Mouse (Mus musculus): Measurements from ENCODE around the gene C77080. TPM values are rescaled to one million over a fixed set of nuclear protein-coding genes. Genes with fewer than 3 reads are reported as not detected.

C77080 gene
- polyA plus RNA-seq, 1 experiment: 0.12 TPM

DNA sequence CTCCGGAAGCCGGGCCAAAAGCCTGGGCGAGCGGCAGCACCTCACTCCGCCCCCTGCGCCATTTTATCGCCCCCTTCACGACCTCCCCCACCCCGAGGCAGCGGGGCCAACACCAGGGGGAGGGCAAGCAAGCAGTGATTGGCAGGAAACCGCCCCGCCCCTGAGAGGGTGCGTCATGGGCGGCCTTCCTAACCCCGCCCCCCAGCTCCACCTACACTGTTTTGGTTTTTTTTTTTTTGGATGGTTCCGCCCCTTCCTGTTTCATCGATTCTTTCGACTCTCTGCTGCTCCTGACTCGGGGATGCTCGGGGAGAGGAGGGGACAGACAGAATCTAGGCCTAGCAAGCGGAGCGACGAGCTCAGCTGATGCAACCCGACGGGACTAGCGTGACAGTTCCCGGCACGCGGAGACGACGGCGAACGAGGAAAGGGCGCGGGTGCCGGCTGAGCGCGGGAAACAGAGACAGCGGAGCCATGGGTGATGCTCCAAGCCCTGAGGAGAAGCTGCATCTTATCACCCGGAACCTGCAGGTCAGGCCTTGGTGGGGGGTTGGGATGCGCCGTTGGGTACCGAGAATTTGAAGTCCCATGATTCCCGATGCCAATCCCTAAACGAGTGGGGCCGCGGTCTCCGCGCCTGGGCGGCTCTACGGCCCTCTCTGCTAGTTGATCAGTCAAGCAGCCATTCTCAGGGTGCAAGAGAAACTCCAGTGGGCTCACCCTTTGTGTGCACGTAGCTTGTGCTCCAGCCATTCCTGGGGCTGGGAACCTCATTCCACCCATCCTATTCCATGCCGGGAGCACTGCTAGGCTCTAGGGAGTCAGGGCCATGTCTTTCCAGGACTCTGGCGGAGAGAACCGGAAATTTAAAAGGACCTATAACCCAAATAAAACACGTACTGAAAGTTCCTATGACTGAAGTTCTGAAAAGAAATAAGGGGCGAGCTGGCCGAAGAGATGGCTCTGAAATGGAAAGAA is 71.4 kb downstream of the C77080 start, which contains the start of the genes S100pbp and Yars:
Gene S100pbp, minus strand, starts transcription at position 186 of the 978 bp plus-strand sequence.
Gene Yars, plus strand, starts transcription at position 219 of the 978 bp plus-strand sequence.
- TF ChIP-seq TAL1 (IDR thresholded peaks at IDR 0.05; ENCODE audit: low read length): no peak
- TF ChIP-seq GATA1 (IDR thresholded peaks at IDR 0.05; ENCODE audit: low read length): no peak
- Histone ChIP-seq H3K36me3 (ENCODE audit: control insufficient read depth) (peaks cover 43% of the 10 kb centered on the region), H3K4me1 (ENCODE audit: control insufficient read depth) (peaks cover 56% of the 10 kb centered on the region), H3K9me3 (ENCODE audit: control insufficient read depth, low read length) (no peaks in the 10 kb centered on the region), H3K4me3 (replicated peaks) (peak within 1 kb of the TSS; percentile 88), H3K27me3 (ENCODE audit: control insufficient read depth) (no peaks in the 10 kb centered on the region)

GRCm38 (mm10) chr4:129188803-129189541 is 72.2 kb downstream of the C77080 start:
- Histone ChIP-seq H3K4me3 (replicated peaks) (peak overlapping the region; percentile 88), H3K9me3 (ENCODE audit: control insufficient read depth, low read length) (no peaks in the 10 kb centered on the region)
- no peak for TF ChIP-seq TAL1 (IDR thresholded peaks at IDR 0.05; ENCODE audit: low read length)
- TF ChIP-seq GATA1 (IDR thresholded peaks at IDR 0.05; ENCODE audit: low read length): no peak

GRCm38 (mm10) chr4:129188041-129188659 is 73.1 kb downstream of the C77080 start:
- TF ChIP-seq GATA1 (IDR thresholded peaks at IDR 0.05; ENCODE audit: low read length) (no peak), TAL1 (IDR thresholded peaks at IDR 0.05; ENCODE audit: low read length) (no peak)
- no peaks in the 10 kb centered on the region for H3K9me3 ChIP-seq (ENCODE audit: control insufficient read depth, low read length)
- peaks cover 35% of the 10 kb centered on the region for H3K36me3 ChIP-seq (ENCODE audit: control insufficient read depth)
- peak overlapping the region; percentile 88 for H3K4me3 ChIP-seq (replicated peaks)
- H3K27me3 ChIP-seq (ENCODE audit: control insufficient read depth): no peaks in the 10 kb centered on the region
- peaks cover 47% of the 10 kb centered on the region for H3K4me1 ChIP-seq (ENCODE audit: control insufficient read depth)

More at GRCm38 (mm10) chr4:129188803-129189541, 72.2 kb downstream of the C77080 start:
- Histone ChIP-seq H3K27me3 (ENCODE audit: control insufficient read depth) (no peaks in the 10 kb centered on the region), H3K36me3 (ENCODE audit: control insufficient read depth) (peaks cover 40% of the 10 kb centered on the region), H3K4me1 (ENCODE audit: control insufficient read depth) (peaks cover 53% of the 10 kb centered on the region)

GRCm38 (mm10) chr4:129179560-129179959 is 81.6 kb downstream of the C77080 start:
- TF ChIP-seq GATA1 (IDR thresholded peaks at IDR 0.05; ENCODE audit: low read length): no peak
- TF ChIP-seq TAL1 (IDR thresholded peaks at IDR 0.05; ENCODE audit: low read length): no peak
- peaks cover 4% of the 10 kb centered on the region for H3K4me1 ChIP-seq (ENCODE audit: control insufficient read depth)
- H3K27me3 ChIP-seq (ENCODE audit: control insufficient read depth): no peaks in the 10 kb centered on the region
- H3K4me3 ChIP-seq (replicated peaks): no peak overlapping the region
- H3K9me3 ChIP-seq (ENCODE audit: control insufficient read depth, low read length): no peaks in the 10 kb centered on the region
- peaks cover 68% of the 10 kb centered on the region for H3K36me3 ChIP-seq (ENCODE audit: control insufficient read depth)

DNA sequence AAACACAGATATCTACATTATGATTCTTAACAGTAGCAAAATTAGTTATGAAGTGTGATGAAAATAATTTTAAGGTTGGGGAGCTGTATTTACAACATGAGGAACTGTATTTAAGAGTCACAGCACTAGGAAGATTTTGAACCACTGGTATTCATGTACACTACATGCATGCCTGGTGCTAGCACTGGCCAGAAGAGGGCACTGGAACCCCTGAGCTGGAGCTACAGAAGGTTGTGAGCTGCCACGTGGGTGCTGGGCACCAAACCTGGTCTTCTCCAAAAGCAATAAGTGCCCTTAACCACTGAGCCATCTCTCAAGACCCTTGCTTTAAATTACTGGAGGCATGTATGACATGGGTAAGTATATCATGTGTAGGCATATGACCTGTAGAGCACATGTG is 88.7 kb downstream of the C77080 start:
- no peaks in the 10 kb centered on the region for H3K27me3 ChIP-seq (ENCODE audit: control insufficient read depth)
- H3K36me3 ChIP-seq (ENCODE audit: control insufficient read depth): peaks cover 61% of the 10 kb centered on the region
- no peaks in the 10 kb centered on the region for H3K4me1 ChIP-seq (ENCODE audit: control insufficient read depth)
- H3K9me3 ChIP-seq (ENCODE audit: control insufficient read depth, low read length): no peaks in the 10 kb centered on the region; the same call in 1 of the 2 replicates
- no peak overlapping the region for H3K4me3 ChIP-seq (replicated peaks)
- TF ChIP-seq TAL1 (IDR thresholded peaks at IDR 0.05; ENCODE audit: low read length) (no peak), GATA1 (IDR thresholded peaks at IDR 0.05; ENCODE audit: low read length) (no peak)

Other genes with a start within 250 kb of the C77080 start
- 14.0 and 19.6 TPM in 2 replicates for gene Rnf19b, start 203.1 kb downstream of the C77080 start, polyA plus RNA-seq (2012)
- gene Tmem54, start 155.9 kb downstream of the C77080 start, polyA plus RNA-seq (2012): not detected in 2 replicates
- gene Hpca, start 139.4 kb downstream of the C77080 start, polyA plus RNA-seq (2012): not detected in 2 replicates
- 0.06 and 0.08 TPM in 2 replicates for gene Fndc5, start 124.4 kb downstream of the C77080 start, polyA plus RNA-seq (2012)
- 0.07 and 0.19 TPM in 2 replicates for gene S100pbp, start 71.7 kb downstream of the C77080 start, polyA plus RNA-seq (2012)
- 2.7 and 3.1 TPM in 2 replicates for gene Yars, start 71.6 kb downstream of the C77080 start, polyA plus RNA-seq (2012)
- gene Sync, start 26.2 kb upstream of the C77080 start, polyA plus RNA-seq (2012): not detected in 2 replicates
- gene Rbbp4, start 74.0 kb upstream of the C77080 start, polyA plus RNA-seq (2012): 5.4 and 8.0 TPM in 2 replicates
- gene Zbtb8os, start 74.3 kb upstream of the C77080 start, polyA plus RNA-seq (2012): 0.10 and 0.29 TPM in 2 replicates
- gene Zbtb8a, start 116.7 kb upstream of the C77080 start, polyA plus RNA-seq (2012): 0.04 and 0.08 TPM in 2 replicates
- gene Zbtb8b, start 179.4 kb upstream of the C77080 start, polyA plus RNA-seq (2012): 0.02 TPM in 1 of 2 replicates, not detected in the other
- gene Bsdc1, start 200.2 kb upstream of the C77080 start, polyA plus RNA-seq (2012): 87.8 and 92.9 TPM in 2 replicates
- not detected in 2 replicates for gene Tssk3, start 229.6 kb upstream of the C77080 start, polyA plus RNA-seq (2012)
- 1.5 and 1.9 TPM in 2 replicates for gene Fam229a, start 229.8 kb upstream of the C77080 start, polyA plus RNA-seq (2012)

Measured in erythroblast, embryonic 14.5 days (primary cell).